Mouse (Mus musculus) G1E (cell line): ENCODE results near the gene Ntmt1.

ENCODE experiments used
- CTCF ChIP-seq: IDR thresholded peaks from 2 replicates; pipeline ENCODE4 v1.5.1; 2012; ENCODE audit warnings: low read depth, low read length, inconsistent platforms, mixed read lengths
- GATA1 ChIP-seq: IDR thresholded peaks from 2 replicates; pipeline ENCODE4 v1.6.1; 2012; ENCODE audit warnings: borderline replicate concordance, low read length, inconsistent platforms, mixed read lengths
- GATA2 ChIP-seq: IDR thresholded peaks from 2 replicates; pipeline ENCODE4 v1.6.1; 2012; ENCODE audit warnings: low read depth, low read length, inconsistent platforms, borderline replicate concordance
- POLR2AphosphoS5 ChIP-seq: IDR thresholded peaks from 2 replicates; pipeline ENCODE4 v1.6.1; 2012; ENCODE audit warnings: low read depth, low read length, inconsistent platforms; ENCODE audit not compliant: insufficient replicate concordance
- TAL1 ChIP-seq: conservative IDR thresholded peaks from 2 replicates; pipeline ENCODE4 v1.6.1; 2012; ENCODE audit warnings: low read depth, low read length, inconsistent platforms, mixed read lengths

DNA sequence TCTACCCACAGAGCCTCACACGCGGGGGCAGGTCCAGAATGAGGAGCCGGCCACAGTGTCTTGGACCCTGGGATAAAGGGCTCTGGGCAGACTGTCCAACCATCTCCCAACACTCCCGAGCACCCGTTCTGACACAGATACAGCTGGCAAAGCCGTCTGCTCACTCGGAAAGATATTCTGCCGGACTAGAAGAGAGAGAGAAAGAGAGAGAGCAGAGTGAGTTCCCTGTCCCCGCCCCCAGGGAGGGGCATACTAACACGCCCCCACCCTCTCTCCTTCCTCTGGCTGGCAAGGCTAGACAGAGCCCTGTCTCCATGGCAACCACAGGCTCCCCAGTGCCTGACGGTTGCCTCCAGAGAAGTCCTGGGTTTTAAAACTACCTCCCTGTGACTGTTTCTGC is 11.2 kb upstream of the Ntmt1 start:
- TF ChIP-seq CTCF (no peak), GATA2 (no peak), GATA1 (no peak), TAL1 (no peak), POLR2AphosphoS5 (no peak)
